Mouse (Mus musculus): ENCODE data around the gene Ndrg4. TPM values are rescaled to one million over a fixed set of nuclear protein-coding genes. Genes with fewer than 3 reads are reported as not detected.

Gene Ndrg4
- total RNA-seq, 4 experiments from 2014 or later = 116 to 156 (median 143) TPM

DNA sequence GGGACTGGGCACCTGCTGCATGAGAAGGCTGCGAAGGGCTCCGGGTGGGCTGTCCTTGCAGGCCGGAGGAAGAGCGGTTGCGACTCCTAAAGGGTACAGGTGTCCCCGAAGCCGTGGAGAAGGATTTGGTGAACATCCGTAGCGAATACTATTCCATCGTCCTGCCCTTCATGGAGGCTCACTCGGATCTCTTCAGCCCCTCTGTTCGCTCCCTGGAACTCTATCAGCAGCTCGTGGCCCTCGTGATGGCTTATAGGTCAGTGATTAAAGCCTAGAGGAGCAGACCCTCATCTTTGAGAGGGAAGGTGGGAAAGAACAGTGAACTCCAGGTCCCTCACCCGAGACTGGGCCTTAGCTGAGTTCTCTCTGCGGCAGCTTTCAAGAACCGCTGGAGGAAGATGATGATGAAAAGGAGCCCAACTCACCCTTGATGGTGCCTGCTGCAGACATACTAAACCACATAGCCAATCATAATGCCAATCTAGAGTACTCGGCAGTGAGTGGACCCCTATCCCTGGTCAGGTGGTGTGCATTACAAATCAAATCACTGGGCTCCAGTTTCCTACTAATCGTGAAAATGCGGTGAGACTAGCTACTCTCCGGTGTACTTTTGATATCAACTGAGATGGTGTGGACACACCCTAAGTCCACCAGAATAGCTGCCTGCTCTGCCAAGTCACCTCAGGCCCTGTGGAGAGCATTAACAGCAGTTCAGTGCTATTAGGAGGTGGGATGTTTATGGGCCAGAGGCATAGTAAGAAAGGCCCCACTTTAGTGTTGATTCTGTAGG is 40.0 kb downstream of the Ndrg4 start:
- DNase-seq (ENCODE audit: low spot score) = no peak

- DNase-seq (ENCODE audit: low spot score) = no peak
These were observed 50.8 kb downstream of the Ndrg4 start for GRCm38 (mm10) chr8:95727625-95728024.

DNA sequence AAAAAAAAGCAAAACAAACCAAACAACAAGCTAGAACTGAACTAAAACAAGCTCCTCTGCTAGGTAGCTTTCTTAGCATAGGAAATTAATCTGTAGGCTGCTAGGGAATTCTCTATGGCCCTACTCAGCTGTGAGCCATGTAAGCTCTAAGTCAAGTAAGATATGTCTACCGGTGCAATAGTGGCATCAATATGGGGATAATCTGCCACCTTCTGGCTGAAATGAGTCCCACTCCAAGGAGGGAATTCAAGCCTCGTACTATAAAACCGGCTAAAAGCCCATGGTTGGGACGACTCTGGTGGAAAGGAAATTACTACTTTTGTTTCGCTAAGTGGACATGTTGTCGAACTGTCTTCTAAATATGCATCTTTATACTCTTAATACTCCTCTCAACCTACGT is 61.8 kb downstream of the Ndrg4 start:
- DNase-seq (ENCODE audit: low spot score) = no peak

DNA sequence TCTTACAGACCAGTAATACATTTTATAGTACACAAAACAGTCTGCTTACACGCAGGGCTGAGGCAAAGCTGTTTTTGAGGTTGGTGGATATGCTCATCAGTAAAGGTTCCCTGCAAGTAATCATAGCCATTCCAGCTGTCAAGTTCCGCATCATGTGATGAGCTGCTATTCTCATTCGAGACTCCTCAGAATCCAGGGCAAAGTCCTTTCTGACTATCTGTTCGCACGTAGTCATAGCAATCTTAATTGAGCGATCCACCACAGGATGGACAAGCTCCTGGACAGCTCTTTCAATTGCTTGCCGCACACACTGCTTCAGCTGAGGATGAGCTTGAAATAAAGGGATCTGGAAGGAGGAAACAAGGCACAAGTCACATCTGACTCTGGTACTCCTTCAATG is 65.0 kb downstream of the Ndrg4 start:
- DNase-seq (ENCODE audit: low spot score) = no peak

- no peak for DNase-seq (ENCODE audit: low spot score)
These were observed 71.2 kb downstream of the Ndrg4 start for GRCm38 (mm10) chr8:95748028-95748427.

GRCm38 (mm10) chr8:95751924-95752323 is 75.1 kb downstream of the Ndrg4 start:
- DNase-seq (ENCODE audit: low spot score) = no peak

GRCm38 (mm10) chr8:95760323-95760722 is 83.5 kb downstream of the Ndrg4 start:
- DNase-seq (ENCODE audit: low spot score) = no peak

DNA sequence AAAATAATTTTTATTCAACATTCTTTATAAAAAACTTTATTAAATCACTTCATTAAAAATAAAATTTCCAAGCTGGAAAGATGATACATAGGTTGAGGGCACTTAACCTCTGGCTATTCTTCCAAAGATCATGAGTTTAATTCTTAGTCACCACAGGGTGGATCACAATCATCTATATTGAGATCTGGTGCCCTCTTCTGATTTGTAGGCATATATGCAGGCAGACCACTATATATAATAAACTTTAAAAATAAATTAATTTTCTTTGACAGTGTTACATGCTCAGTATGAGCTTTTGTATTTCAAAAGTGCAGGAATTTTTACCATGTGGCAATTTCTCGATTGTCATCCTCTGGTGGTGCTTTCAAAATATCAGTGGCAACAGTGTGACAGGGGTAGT is 87.4 kb downstream of the Ndrg4 start:
- no peak for DNase-seq (ENCODE audit: low spot score)

Small RNA genes within 50 kb of the gene (microRNA-seq; reads per million reads assigned to microRNA genes)
- gene Mir7073 = not detected

Other genes starting within 250 kb of the Ndrg4 start
- gene Cfap20, start 242.1 kb upstream of the Ndrg4 start, total RNA-seq (2022) = 10 to 100 TPM; 19.8 to 24.3 (median 20.8) TPM
- gene Csnk2a2, start 186.9 kb upstream of the Ndrg4 start, total RNA-seq (2022) = 10 to 100 TPM; 17.3 to 30.2 (median 28.7) TPM
- not detected for gene Ccdc113, start 142.9 kb upstream of the Ndrg4 start, total RNA-seq (2022)
- not detected for gene Prss54, start 100.6 kb upstream of the Ndrg4 start, total RNA-seq (2022)
- gene Gins3, start 43.5 kb upstream of the Ndrg4 start, total RNA-seq (2022) = 1 to 10 TPM in 3 of 4 experiments, under 1 TPM in 1; 0.71 to 1.9 (median 1.3) TPM
- gene Setd6, start 38.9 kb downstream of the Ndrg4 start, total RNA-seq (2022) = 10 to 100 TPM; 12.6 to 15.3 (median 14.0) TPM
- 100 to 1,000 TPM in 2 of 4 experiments, 10 to 100 TPM in 2; 92.8 to 123 (median 107) TPM for gene Cnot1, start 130.5 kb downstream of the Ndrg4 start, total RNA-seq (2022)
- 100 to 1,000 TPM in 1 of 4 experiments, 10 to 100 TPM in 3; 63.8 to 106 (median 80.1) TPM for gene Sap18b, start 148.4 kb downstream of the Ndrg4 start, total RNA-seq (2022)
- gene Slc38a7, start 176.6 kb downstream of the Ndrg4 start, total RNA-seq (2022) = 10 to 100 TPM; 11.2 to 13.5 (median 12.4) TPM
- gene Got2, start 211.6 kb downstream of the Ndrg4 start, total RNA-seq (2022) = 100 to 1,000 TPM; 775 to 831 (median 786) TPM